In the genomic region with DNA sequence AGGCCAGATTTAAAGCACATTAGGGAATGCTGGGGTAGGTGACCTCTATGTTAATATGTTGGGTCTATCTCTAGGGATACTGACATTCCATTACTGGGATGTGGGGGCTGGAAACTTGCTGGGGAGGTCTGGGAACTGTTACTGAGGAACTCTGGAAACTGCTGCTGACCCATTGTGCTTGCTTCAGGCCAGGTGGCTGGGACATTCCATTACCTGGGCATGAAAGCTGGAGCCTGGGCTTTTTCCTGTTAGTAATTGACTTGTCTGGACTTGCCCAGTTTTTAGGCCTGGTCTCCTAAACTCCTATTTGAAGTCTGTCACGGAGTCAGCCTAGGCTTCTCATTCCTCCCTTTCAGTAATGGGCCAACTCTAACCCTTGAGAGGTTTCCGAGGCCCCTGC, we compare ENCODE assay signal across 19 mouse cellular contexts. TPM values are rescaled to one million over a fixed set of nuclear protein-coding genes. Genes with fewer than 3 reads are reported as not detected.
DNase-seq lines count a peak whose midpoint lies in the region; ATAC-seq and TF ChIP-seq lines count a peak whose summit lies in the region.
"Had no signal": no experiment of that assay in that cellular context is flagged by ENCODE, and none has a peak within 500 bp of the region (broad histone marks: within the 10 kb centered on the region; RNA-seq: fewer than 3 reads in every experiment).

No protein-coding gene starts in this region.

- H3K4me2 ChIP-seq in forebrain, embryonic 11.5 days (ENCODE audit: low read depth, low read length, severe bottlenecking), result no peak overlapping the region
- no peak overlapping the region for H3K4me2 ChIP-seq in limb, embryonic 12.5 days
- no peak overlapping the region for H3K4me2 ChIP-seq in hindbrain, postnatal 0 days (ENCODE audit: low read depth, low read length)

- no peak overlapping the region for H3K4me3 ChIP-seq in forebrain, embryonic 11.5 days (ENCODE audit: low read depth, low read length)
- H3K4me3 ChIP-seq in forebrain, embryonic 10.5 days, result no peak overlapping the region
- no peak overlapping the region for H3K4me3 ChIP-seq in limb, embryonic 12.5 days (replicated peaks)
- no peak overlapping the region for H3K4me3 ChIP-seq in limb, embryonic 10.5 days
- H3K4me3 ChIP-seq in hindbrain, postnatal 0 days (ENCODE audit: low read length), result no peak overlapping the region

- TF ChIP-seq CTCF in hindbrain, postnatal 0 days (IDR thresholded peaks at IDR 0.05; ENCODE audit: low read depth), result no peak

- H3K9me3 ChIP-seq in forebrain, embryonic 11.5 days (ENCODE audit: control insufficient read depth, low read length), result no peaks in the 10 kb centered on the region
- H3K9me3 ChIP-seq in forebrain, embryonic 10.5 days, result no peaks in the 10 kb centered on the region
- H3K9me3 ChIP-seq in limb, embryonic 12.5 days, result no peaks in the 10 kb centered on the region
- no peaks in the 10 kb centered on the region for H3K9me3 ChIP-seq in limb, embryonic 10.5 days (replicated peaks)
- H3K9me3 ChIP-seq in hindbrain, postnatal 0 days (ENCODE audit: low read length), result no peaks in the 10 kb centered on the region
- H3K9me3 ChIP-seq: embryonic facial prominence, embryonic 15.5 days; forebrain, embryonic 12.5 days; hindbrain, embryonic 15.5 days had no signal

- H3K4me1 ChIP-seq in forebrain, embryonic 11.5 days (replicated peaks; ENCODE audit: control insufficient read depth, insufficient read depth, low read length), result peaks cover 3% of the 10 kb centered on the region; the same call in 1 of the 2 replicates
- H3K4me1 ChIP-seq in forebrain, embryonic 10.5 days, result peaks cover 27% of the 10 kb centered on the region
- H3K4me1 ChIP-seq in limb, embryonic 12.5 days (replicated peaks), result peaks cover 4% of the 10 kb centered on the region
- H3K4me1 ChIP-seq in limb, embryonic 10.5 days, result peaks cover 21% of the 10 kb centered on the region
- 0 out of 2 replicates have a peak, but pooled peaks cover 6% of the 10 kb centered on the region for H3K4me1 ChIP-seq in hindbrain, postnatal 0 days (ENCODE audit: insufficient read depth, low read length)

- no peak for ATAC-seq in forebrain, embryonic 11.5 days (replicated peaks; ENCODE audit: low FRiP score)
- no peak for ATAC-seq in limb, embryonic 12.5 days (ENCODE audit: insufficient number of reproducible peaks, insufficient read depth, low FRiP score, low TSS enrichment, low read depth)
- no peak for ATAC-seq in hindbrain, postnatal 0 days
- ATAC-seq: inflammation-experienced regulatory T-cells, adult 6 months; intestine, postnatal 0 days had no signal

- DNase-seq in forebrain, embryonic 11.5 days (ENCODE audit: low spot score), result peak; percentile 42
- no peak for DNase-seq in forebrain, embryonic 10.5 days (ENCODE audit: extremely low spot score, low spot score)
- no peak for DNase-seq in limb, embryonic 10.5 days (ENCODE audit: low spot score)
- DNase-seq in ES-CJ7 (ENCODE audit: low read depth, low spot score) (peak; percentile 42), ZHBTc4 (ENCODE audit: low read depth, low spot score) (peak; percentile 37), adipocyte (ENCODE audit: low spot score) (no peak)
- DNase-seq in hindbrain, postnatal 0 days (ENCODE audit: low spot score), result no peak
- DNase-seq: adrenal gland, adult 8-10 months; adrenal gland, postnatal 36 days; cerebellum, adult 8-10 months; gastrocnemius, postnatal 10 days; heart, adult 2 months had no signal

- H3K27me3 ChIP-seq in forebrain, embryonic 11.5 days (ENCODE audit: control insufficient read depth, insufficient read depth, low read length), result no peaks in the 10 kb centered on the region
- peaks cover 8% of the 10 kb centered on the region for H3K27me3 ChIP-seq in forebrain, embryonic 10.5 days (ENCODE audit: poor library complexity, severe bottlenecking)
- H3K27me3 ChIP-seq in limb, embryonic 12.5 days, result peaks cover 3% of the 10 kb centered on the region; the same call in 1 of the 2 replicates
- peaks cover 5% of the 10 kb centered on the region for H3K27me3 ChIP-seq in limb, embryonic 10.5 days (ENCODE audit: low read depth, poor library complexity, severe bottlenecking)
- H3K27me3 ChIP-seq in hindbrain, postnatal 0 days (ENCODE audit: insufficient read depth, low read length), result no peaks in the 10 kb centered on the region
- H3K27me3 ChIP-seq: CH12.LX; embryonic facial prominence, embryonic 15.5 days had no signal

- H3K36me3 ChIP-seq in forebrain, embryonic 11.5 days (ENCODE audit: control insufficient read depth, insufficient read depth, low read length), result no peaks in the 10 kb centered on the region
- H3K36me3 ChIP-seq in forebrain, embryonic 10.5 days (replicated peaks), result peaks cover 23% of the 10 kb centered on the region
- H3K36me3 ChIP-seq in limb, embryonic 12.5 days, result peaks cover 21% of the 10 kb centered on the region
- peaks cover 23% of the 10 kb centered on the region for H3K36me3 ChIP-seq in limb, embryonic 10.5 days
- 0 out of 2 replicates have a peak, but pooled peaks cover 7% of the 10 kb centered on the region for H3K36me3 ChIP-seq in hindbrain, postnatal 0 days (ENCODE audit: insufficient read depth, low read length)

- H3K27ac ChIP-seq in forebrain, embryonic 11.5 days (ENCODE audit: low read depth, low read length), result no peak overlapping the region
- H3K27ac ChIP-seq in forebrain, embryonic 10.5 days, result no peak overlapping the region
- 0 out of 2 replicates have a peak overlapping the region, but pooled peaks have one; percentile 5 for H3K27ac ChIP-seq in limb, embryonic 12.5 days
- H3K27ac ChIP-seq in limb, embryonic 10.5 days, result no peak overlapping the region
- H3K27ac ChIP-seq in hindbrain, postnatal 0 days, result no peak overlapping the region

- 91% methylated on average over 2 of the region's 2 CpGs for WGBS in forebrain, embryonic 11.5 days
- WGBS in forebrain, embryonic 10.5 days, result 91% methylated on average over 2 of the region's 2 CpGs
- 71% methylated on average over 2 of the region's 2 CpGs for WGBS in limb, embryonic 12.5 days
- 75% methylated on average over 2 of the region's 2 CpGs for WGBS in limb, embryonic 10.5 days
- WGBS in hindbrain, postnatal 0 days, result 91% methylated on average over 2 of the region's 2 CpGs

- H3K9ac ChIP-seq in forebrain, embryonic 11.5 days (ENCODE audit: low read length), result no peak overlapping the region
- no peak overlapping the region for H3K9ac ChIP-seq in limb, embryonic 12.5 days (replicated peaks)
- no peak overlapping the region for H3K9ac ChIP-seq in hindbrain, postnatal 0 days (replicated peaks; ENCODE audit: low read length)

RNA-seq across cellular contexts. Expression of a gene that starts 1.2 kb away (rescaled TPM):
- polyA plus RNA-seq in forebrain, embryonic 11.5 days (2014; fragmentation: Nextera tagmentation; extraction: Ambion mirVana), result 29.8 and 31.1 TPM in 2 replicates
- 26.1 and 26.5 TPM in 2 replicates for polyA plus RNA-seq in forebrain, embryonic 10.5 days (2016; fragmentation: Nextera tagmentation; extraction: Ambion mirVana)
- 35.6 TPM in 2 replicates for polyA plus RNA-seq in limb, embryonic 12.5 days (2016; fragmentation: Nextera tagmentation; extraction: Ambion mirVana)
- polyA plus RNA-seq in limb, embryonic 10.5 days (2016; fragmentation: Nextera tagmentation; extraction: Ambion mirVana), result 27.7 and 28.9 TPM in 2 replicates
- 9.8 and 10.4 TPM in 2 replicates for total RNA-seq in hindbrain, postnatal 0 days (2014; rRNA removed)
- 28.3 and 29.0 TPM in 2 replicates for polyA plus RNA-seq in hindbrain, postnatal 0 days (2015; fragmentation: Nextera tagmentation; extraction: Ambion mirVana)

RNA-seq across cellular contexts. Expression of a gene that starts 26.5 kb away (rescaled TPM):
- polyA plus RNA-seq in forebrain, embryonic 11.5 days (2014; fragmentation: Nextera tagmentation; extraction: Ambion mirVana), result 219 and 231 TPM in 2 replicates
- polyA plus RNA-seq in forebrain, embryonic 10.5 days (2016; fragmentation: Nextera tagmentation; extraction: Ambion mirVana), result 294 and 298 TPM in 2 replicates
- polyA plus RNA-seq in limb, embryonic 12.5 days (2016; fragmentation: Nextera tagmentation; extraction: Ambion mirVana), result 217 and 222 TPM in 2 replicates
- polyA plus RNA-seq in limb, embryonic 10.5 days (2016; fragmentation: Nextera tagmentation; extraction: Ambion mirVana), result 301 and 341 TPM in 2 replicates
- total RNA-seq in hindbrain, postnatal 0 days (2014; rRNA removed), result 125 and 141 TPM in 2 replicates
- 224 and 232 TPM in 2 replicates for polyA plus RNA-seq in hindbrain, postnatal 0 days (2015; fragmentation: Nextera tagmentation; extraction: Ambion mirVana)

Comparison
In these comparisons a context has a peak if more than half of its experiments do, and no peak if none do; other contexts are left out.
1. DNase-seq: peak in forebrain, embryonic 11.5 days (single experiment), ES-CJ7 (single experiment) and ZHBTc4 (single experiment); none in forebrain, embryonic 10.5 days (single experiment), limb, embryonic 10.5 days (single experiment), adipocyte (single experiment) and hindbrain, postnatal 0 days (single experiment).